Mouse (Mus musculus) embryo, embryonic 9.5 days (tissue): Measurements from ENCODE around the gene Micu2.
"Not testable (repeated sequence)": the region's sequence is repeated elsewhere in the genome, so short reads cannot be mapped to it uniquely, and the experiment has no call there.

Experiments used
- DNase-seq: peaks from one replicate; pipeline ENCODE4 v3.0.0-alpha.2; 2017; ENCODE audit errors: extremely low spot score

Micu2 gene

DNA sequence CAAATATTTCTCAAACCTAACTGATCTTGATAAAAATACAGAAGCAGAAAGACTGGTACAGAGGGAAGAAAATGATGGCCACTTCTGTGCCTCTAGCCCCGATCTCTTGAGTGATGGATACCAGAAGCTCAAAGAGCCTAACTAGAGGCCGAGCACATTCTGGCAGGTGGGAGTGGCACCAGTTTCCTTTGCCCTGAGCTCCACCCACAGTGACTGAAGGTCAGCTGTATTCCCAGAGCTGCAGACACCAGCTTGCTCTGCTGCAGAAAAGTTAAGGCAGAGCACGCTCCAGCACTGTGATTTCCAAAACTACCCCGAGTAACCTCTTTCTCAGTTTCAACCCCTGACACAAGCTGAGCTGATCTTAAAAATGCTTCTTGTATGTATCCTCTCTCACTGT is 37.2 kb downstream of the Micu2 start:
- no peak for DNase-seq

DNA sequence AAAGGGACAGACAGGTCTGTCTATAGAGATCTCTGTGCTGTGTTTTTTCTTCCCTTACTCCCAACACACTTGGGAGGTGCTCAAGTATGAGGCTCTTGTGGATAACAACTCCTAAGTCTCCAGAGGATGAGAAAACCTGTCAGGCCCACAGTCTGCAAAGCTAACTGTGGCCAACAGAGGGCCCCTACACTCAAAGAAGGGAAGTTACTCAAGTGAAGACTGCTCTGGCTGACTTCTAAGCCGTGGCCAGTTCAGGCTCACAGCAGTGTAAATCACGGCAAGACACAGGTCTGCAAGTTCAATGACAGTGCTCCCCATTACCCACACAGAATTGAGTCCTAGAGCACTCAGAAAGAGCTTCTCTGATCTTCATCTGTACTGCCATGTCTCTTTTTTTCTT is 48.0 kb downstream of the Micu2 start:
- peak; percentile 33 for DNase-seq

DNA sequence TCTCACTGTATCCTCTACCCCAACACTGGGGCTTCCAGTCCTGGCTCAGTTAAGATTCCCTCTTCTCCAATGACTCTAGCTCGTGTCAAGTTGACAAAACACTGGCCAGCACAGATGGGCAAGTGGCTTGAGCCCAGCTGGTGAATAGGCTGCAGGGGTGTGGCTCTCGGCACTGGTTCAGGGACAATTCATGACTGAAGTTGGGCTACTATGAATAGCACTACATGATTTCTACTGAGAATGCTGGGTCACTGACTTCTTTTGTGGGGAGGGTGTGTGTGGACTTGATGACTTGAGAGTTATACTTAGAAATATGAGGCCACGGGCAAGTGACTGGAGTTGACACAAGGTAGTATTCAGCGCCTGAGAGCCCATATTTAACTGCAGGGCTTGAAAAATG is 53.2 kb downstream of the Micu2 start:
- DNase-seq: no peak

DNA sequence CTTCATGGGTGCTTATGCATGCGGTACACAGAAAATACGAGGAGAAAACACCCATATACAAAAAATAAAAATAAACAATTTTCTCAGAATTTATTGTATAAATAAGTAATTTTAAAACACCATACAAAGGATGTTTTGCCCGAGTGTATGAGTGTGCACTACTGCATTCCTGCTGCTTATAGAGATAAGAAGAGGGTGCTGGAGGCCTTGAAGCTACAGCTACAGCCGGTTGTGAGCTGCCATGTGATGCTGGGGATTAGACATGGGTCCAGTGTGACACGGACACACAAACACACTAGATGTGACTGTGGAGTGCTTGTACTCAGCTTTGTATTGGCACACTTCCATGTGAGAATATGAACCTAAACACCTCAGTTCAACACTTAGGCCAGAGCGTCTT is 61.8 kb downstream of the Micu2 start:
- no peak for DNase-seq

DNA sequence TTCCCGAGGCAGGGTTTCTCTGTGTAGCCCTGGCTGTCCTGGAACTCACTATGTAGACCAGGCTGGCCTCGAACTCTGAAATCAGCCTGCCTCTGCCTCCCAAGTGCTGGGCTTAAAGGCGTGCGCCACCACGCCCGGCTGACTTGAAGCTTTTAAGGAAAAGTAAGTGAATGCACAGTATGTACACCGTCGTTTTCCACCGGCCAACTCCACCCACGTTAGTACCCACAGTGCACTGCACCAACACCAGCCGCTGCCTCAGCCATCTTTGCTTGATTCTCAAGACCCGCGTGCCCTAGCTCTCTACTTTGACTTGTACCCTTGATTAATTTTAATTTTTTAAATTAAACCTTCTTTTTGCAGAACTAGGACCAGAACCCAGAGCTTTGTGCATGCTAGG is 64.4 kb downstream of the Micu2 start:
- no peak for DNase-seq

DNA sequence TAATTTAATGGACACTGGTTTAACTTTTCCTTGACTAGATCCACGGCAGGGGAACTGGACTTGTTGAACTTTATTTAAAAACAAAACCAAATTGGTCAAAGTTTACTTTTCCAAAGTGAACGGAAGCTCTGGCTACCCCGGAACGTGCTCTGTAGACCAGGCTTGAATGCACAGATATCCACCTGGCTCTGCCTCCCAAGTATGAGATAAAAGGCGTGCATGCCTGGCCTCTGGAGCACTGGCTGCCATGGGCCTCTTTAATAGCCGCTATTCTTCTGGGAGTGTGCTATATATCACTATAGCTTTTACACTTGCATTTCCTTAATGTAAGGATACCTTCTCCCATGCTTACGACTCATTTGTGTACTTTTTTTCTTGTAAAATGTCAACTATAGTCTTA is 65.5 kb downstream of the Micu2 start:
- no peak for DNase-seq

DNA sequence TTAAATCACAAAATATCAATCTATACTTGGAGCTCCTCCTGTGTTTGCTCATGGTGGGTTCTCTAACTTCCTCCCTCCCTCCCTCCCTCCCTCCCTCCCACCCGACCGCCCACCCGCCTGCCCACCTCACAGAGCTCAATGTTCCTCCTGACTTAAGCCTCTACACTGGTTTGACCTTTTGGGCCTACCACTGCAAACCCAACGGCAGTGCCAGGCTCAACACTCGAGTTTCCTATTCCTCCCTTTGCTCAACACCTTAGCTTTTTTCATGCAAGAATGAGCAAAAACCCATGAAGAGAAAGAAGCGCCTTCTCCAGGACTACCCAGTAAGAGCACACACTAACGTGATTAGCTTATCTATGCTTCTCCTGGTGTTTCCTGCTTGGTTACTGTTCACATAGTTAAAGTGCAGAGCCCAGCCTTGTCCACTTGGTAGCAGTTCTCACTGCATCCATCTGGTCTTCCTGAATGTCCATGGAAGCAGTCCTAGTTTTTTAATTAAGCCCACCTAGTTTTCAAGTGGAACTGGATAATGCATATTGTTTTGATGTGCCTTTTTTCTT is 66.1 kb downstream of the Micu2 start:
- DNase-seq: no peak

DNA sequence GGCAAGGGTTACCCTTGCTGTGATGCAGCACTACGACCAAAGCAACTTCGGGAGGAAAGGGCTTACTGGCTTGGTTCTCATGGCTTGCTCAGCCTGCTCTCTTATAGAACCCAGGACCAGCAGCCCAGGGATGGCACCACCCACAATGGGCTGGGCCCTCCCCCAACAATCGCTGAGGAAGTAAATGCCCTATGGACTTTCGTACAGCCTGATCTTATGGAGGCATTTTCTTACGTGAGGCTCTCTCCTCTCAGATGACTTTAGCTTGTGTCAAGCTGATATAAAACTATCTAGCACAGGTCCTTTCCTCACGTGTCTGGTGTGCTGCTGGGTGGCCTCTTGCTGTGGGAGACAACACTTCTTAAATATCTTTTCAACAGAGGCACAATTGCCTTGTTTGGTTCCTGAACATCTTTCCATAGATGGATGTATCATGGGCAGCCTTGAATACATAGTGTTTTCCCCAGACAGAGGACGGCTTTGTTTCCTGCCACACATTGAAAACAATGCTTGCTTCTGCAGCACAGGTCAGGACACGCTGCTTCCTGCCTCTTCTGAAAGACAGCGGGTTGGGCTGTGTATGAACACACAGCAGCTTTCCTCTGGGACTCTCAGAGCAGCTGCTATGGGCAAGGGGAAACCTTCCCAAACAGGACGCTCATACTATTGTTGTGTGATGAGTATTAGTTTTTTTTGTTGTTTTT is 77.5 kb downstream of the Micu2 start:
- DNase-seq: peak; percentile 29

DNA sequence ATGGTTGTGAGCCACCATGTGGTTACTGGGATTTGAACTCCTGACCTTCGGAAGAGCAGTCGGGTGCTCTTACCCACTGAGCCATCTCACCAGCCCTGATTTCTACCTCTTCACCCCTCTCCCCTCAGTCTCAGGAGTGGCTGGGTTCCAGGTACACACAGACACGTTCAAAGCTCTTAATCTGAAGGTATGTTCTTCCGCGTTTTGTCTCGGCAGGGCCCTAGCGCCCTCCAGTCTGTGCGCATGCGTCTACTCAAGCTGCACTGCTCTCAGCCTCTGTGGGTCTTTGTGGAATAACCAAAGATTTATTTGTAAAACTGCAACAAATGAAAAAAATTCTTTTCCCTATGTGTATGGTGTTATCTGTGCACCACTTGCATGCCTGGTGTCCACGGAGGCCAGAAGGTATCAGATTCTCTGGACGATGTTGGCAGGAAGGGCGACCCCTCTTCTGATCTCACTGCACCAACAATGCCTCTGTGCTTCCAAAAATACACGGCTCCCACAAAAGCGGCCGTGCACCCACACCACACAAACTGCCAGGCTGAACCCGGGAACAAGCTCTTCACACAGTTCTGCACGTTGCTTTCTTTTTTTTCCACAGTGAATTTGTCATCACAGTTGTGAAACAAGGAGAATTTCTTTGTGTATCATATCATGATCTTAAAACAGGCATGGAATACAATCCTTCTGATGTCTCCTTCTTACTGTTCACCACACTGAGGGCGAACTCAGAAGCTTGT is 78.3 kb downstream of the Micu2 start:
- DNase-seq: no peak

DNA sequence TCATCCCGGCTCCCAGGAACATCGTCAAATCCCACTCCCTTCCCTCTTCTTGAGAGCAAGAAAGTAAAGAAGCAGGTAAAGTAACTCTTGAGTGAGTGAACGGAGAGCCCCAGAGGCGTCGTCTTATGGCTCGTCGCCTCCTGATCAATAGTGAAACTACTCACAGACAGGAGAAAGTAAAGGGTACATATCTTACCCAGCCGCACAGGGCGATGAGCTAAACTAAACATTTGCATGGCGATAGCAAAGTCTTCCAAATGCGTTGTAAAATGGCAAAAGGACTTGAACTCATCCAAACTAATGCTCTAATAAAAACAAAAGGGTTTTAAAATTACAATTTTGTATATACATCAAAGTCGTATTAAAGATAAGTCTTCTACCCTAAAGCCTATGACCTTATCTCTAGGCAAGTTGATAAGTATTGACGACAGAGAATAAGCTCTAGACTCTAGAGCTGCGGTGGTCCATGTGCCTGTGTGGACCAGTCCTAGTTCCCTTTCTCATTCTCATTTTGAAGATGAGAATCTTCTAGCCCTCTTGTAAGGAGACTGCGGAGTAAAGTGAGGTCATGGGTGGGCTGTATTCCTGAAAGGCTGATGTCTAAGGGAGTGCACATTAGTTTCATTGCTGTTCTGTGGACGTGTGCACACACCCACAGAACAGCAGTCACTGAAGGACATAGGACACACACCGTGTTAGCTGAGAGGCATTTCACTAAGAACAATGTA is 79.8 kb downstream of the Micu2 start:
- no peak for DNase-seq

DNA sequence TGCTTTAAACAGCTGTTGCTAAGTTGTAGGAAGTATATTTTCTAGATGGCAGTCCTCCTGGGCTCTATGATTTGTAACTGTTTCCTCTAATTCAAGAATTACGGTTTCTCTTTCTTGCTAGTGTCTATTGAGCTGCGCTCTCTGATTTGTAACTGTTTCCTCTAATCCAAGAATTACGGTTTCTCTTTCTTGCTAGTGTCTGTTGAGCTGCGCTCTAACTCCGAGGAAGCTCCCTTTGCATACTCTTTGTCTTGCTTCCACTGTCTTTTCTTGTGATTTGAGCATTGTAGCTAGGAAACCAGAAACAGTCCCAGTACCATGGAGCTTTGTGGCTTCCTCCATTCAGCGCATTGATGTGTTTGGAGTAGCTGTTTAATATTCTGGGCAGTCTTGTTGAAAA is 83.7 kb downstream of the Micu2 start:
- no peak for DNase-seq

DNA sequence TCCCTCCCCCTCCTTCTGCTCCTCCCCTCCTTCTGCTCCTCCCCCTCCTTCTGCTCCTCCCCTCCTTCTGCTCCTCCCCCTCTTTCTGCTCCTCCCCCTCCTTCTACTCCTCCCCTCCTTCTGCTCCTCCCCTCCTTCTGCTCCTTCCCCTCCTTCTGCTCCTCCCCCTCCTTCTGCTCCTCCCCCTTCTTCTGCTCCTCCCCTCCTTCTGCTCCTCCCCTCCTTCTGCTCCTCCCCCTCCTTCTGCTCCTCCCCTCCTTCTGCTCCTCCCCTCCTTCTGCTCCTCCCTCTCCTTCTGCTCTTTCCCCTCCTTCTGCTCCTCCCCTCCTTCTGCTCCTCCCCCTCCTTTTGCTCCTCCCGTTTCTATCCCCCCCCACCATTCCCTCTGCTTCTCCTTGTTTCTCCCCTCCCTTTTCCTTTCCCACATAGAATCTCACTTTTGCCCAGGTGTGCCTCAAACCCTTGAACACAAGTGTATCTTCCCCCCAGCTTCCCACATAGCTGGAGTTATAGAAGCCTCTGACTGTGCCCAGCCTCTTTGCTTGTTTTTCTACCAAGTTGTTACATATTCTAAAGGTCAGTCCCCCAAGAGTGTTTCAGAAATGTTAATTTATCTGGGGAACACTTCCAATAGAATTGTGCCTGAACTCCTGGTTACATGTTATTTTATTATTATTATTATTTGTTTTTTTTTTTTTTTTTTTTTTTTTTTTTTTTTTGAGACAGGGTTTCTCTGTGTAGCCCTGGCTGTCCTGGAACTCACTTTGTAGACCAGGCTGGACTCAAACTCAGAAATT is 86.7 kb downstream of the Micu2 start:
- not testable (repeated sequence) for DNase-seq

DNA sequence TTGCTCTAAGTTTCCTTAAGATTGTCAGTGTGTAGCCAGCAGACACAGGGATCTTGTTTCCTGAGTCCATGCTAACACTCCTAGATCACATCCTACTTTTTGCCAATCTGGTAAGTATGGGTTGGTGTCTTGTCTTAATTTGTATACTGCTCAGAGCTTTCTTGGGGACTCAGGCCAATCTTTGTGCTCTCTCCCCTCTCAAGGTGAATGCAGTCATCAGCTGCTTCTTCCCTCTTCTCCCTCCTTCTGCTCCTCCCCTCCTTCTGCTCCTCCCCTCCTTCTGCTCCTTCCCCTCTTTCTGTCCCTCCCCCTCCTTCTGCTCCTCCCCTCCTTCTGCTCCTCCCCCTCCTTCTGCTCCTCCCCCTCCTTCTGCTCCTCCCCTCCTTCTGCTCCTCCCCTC is 87.3 kb downstream of the Micu2 start:
- not testable (repeated sequence) for DNase-seq

DNA sequence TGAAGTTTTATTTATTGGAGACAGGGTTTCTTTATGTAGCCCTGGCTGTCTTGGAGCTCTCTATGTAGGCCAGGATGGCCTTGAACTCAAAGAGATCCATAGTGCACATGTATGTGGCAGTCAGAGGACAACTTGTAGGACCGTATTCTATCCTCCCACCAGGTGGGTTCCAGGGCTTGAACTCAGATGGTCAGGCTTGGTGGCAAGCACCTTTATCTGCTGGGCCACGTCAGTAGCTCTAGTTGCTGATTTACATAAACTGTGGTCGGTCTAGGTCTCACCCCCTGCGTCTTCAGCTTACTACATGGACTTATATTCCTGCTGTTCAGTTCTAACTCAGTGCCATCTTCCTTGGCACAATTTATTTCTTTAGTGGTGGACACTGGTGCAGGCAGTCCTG is 87.7 kb downstream of the Micu2 start:
- DNase-seq: no peak

DNA sequence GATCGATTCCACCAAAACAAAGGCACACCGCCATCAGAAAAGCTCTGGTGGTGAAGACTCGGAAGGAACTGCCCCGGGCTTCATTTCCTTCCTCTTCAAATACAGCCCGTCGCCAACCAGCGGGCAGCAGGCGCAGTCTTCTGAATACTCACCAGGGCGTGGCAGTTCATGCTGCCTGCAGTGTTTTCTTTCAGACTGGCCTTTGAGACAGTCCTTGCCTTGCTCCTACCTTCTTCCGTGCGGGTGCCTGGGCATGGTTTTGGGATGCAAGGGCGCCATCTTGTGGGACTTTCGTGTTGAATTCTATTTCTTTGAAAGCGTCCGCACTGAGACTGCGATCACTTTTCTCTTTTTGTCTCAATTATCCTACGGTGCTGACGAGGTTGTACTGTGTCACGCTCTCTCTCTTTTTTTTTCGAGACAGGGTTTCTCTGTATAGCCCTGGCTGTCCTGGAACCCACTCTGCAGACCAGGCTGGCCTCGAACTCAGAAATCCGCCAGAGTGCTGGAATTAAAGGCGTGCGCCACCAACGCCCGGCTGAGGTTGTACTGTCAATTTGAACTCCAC is 88.5 kb downstream of the Micu2 start:
- DNase-seq: peak; percentile 84

DNA sequence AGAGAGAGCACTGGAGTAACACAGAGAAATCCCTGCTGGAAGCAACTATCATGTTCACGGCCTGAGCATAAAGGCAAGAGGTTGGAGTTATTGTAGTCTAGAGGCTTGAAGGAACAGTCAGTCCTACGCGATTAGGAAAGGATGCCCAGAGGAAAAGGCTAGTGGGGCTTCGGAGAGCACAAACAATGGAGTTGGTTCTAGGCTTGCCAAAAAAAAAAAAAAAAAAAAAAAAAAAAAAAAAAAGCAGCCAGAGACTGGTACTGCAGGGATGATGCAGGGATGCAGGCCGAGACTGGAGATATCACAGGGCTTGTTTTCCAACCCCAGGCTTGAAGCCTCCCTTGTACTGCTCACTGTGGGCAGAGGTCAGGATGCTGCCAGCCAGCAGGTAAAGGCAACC is 89.8 kb downstream of the Micu2 start:
- DNase-seq: no peak

DNA sequence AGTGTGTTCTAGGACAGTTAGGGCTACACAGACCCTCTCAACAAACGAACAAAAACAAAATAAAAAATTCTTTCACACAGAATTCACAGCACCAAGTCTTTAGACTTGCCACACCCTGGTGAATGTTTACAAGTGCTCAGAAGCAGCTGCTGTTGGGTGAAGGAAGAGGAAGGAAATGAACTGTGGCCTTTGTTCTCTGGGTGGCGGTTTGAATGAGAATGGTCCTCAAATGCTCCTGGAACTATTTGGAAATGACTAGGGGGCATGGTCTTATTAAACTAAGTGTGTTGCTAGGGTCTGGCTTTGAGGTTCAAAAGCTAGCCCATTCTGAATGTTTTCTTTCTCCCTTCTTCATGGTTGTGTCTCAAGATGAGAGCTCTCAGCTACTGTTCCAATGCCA is 90.6 kb downstream of the Micu2 start:
- DNase-seq: no peak

DNA sequence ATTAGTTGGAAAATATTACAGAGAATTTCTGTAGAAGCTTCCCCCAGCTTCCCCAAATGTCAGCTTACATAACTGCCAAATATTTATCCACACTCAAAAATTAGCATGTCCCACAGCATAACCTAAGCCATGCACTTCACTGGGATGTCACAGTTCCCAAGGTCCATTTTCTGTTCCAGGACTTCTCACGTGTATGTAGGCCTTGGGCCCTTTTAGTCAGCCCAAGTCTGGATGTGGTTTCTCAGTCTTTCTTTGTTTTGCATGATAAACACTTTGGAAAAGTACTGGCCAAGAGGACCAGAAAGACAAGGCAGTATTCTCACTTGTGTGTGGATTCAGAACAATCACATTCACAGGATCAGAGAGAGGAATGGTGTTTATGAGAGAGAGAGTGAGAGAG is 97.1 kb downstream of the Micu2 start:
- DNase-seq: no peak

DNA sequence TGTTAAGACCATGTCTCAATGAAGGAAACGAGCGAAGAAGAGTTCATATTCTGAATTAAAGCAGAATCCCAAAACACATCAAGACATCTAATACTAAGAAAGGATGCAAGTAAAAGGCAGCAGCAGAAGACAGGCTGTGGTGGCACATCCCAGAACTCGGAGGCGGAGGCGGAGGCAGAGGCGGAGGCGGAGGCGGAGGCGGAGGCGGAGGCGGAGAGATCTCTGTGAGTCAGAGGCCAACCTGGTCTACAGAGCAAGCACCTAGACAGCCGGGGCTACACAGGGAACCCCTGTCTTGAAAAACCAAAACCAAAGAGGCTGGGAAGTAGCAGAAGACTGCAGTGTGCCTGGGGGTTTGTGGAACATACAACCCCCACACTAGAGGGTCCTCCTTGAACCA is 102.2 kb downstream of the Micu2 start:
- no peak for DNase-seq

DNA sequence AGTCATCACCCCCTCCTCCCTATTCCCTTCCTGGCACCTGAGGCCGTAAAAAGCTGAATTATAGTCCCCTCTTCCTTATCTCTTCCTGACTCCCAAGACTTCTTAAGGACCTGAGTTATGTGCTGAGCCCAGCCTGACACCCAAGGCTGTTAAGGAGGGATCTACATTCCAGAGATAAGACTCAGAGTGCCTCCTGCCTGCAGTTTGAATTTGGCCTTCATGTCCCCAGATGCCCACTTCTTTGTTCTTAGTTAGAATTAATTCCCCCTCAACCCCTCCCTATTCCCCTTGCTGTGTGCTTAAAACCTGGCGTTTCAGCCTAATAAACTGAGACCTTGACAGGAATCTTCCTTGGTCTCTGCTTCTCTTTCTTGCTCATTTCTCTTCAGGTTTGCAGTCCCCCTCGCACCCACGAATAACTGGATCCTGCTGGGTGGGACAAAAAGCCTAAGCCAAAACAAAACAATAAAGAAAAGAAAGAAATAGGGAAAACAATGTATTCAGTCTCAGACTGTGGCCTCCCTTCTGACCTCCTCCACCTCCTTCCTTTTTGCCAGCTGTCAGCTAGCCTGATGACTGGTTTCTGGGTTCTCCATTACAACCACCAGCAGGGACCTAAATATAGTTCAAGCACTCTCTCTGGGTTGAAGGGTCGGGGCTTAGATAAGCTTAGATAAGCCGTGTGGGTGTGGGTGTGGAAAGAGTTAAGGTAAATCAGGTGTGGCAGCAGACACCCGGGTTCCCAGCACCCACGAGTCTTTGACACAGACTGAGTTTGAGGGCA is 102.8 kb downstream of the Micu2 start:
- not testable (repeated sequence) for DNase-seq

DNA sequence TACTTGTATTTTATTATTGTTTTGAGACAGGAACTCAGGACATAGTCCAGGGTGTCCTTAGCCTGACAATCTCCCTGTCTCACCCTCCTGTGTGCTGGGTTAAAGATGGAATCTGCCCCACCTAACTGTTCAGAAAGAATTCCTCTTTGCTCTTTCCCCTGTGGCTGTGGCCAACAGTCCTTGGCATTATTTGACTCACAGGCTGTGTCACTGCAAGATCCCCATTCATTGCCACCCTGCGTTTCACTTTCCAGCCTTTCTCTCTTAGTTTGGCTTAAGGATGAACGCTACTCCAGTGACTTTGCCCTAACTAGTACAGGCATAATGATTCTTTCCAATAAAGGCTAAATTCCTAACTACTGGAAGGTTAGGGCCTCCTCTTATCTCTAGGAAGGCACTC is 104.7 kb downstream of the Micu2 start:
- DNase-seq: no peak
